Mouse (Mus musculus) gastrocnemius, adult 2 months (tissue): ENCODE measurements around the gene Zfp809. TPM values are rescaled to one million over a fixed set of nuclear protein-coding genes. Genes with fewer than 3 reads are reported as not detected.
"Not testable (repeated sequence)": the region's sequence is repeated elsewhere in the genome, so short reads cannot be mapped to it uniquely, and the experiment has no call there.

Experiments used
- DNase-seq: peaks from one replicate; pipeline ENCODE4 v3.0.0; 2022
- H3K27ac ChIP-seq: fragments of 200-600 bp; 2 replicates; pipeline ENCODE4 v1.8.1; 2022; ENCODE audit warnings: mild to moderate bottlenecking
- H3K4me3 ChIP-seq: fragments of 200-600 bp; 2 replicates; pipeline ENCODE4 v1.8.1; 2022; ENCODE audit warnings: mild to moderate bottlenecking, moderate library complexity
- CTCF ChIP-seq: fragments of 200-600 bp; IDR thresholded peaks from 2 replicates; pipeline ENCODE4 v1.8.1; 2022; ENCODE audit warnings: antibody characterized with exemption, mild to moderate bottlenecking, moderate library complexity
- intact Hi-C: fragments of 180-260 bp; cut with DNase I; formaldehyde crosslinking; loops from one replicate; pipeline ENCODE4 v1.15.1; 2025
- long read RNA-seq, 2 experiments: library from polyadenylated mRNA; stranded (forward); transcript quantifications; one replicate each; pipeline ENCODE4 v2.0.0; 2021
- total RNA-seq, 2 experiments: library from RNA; stranded (reverse); gene quantifications; 2 replicates each; pipeline ENCODE4 v1.2.3; 2021

Gene Zfp809
- total RNA-seq: 1 to 10 TPM; 7.0 to 7.2 TPM
- long read RNA-seq, experiment 1: 0 reads
- long read RNA-seq, experiment 2, partial matches to known transcripts: 0 of 2 reads
- long read RNA-seq, experiment 2, other reads (novel, unspliced or antisense): 1 of 2 reads

- intact Hi-C loops: loop anchor here (5.0 to 10.0 kb wide), 3 partner anchors 68 to 189 kb away; partner anchors contain the start of genes 9530077C05Rik and Pigyl
- Histone ChIP-seq H3K27ac (peak within 1 kb of the TSS; percentile 94), H3K4me3 (peak within 1 kb of the TSS; percentile 94)
- TF ChIP-seq CTCF: peak; percentile 72
- peak; percentile 99 for DNase-seq
These were observed at the start of gene Zfp809 for GRCm38 (mm10) chr9:22225581-22226388. Gene Zfp809 (plus strand): TSS chr9:22225714.

- Histone ChIP-seq H3K27ac (no peak within 1 kb of the TSS), H3K4me3 (peak within 1 kb of the TSS; percentile 64)
- no peak for TF ChIP-seq CTCF
- intact Hi-C loops: no loop called here
- DNase-seq: peak; percentile 56
These were observed 37.4 kb upstream of the Zfp809 start, which contains the start of gene Zfp872 for GRCm38 (mm10) chr9:22188025-22188611. Gene Zfp872 (plus strand): TSS chr9:22188090.

GRCm38 (mm10) chr9:22196412-22196811 lies 29.1 kb upstream of the Zfp809 start:
- DNase-seq: no peak
- intact Hi-C loops: no loop called here
- no peak overlapping the region for H3K27ac ChIP-seq
- no peak for TF ChIP-seq CTCF
- H3K4me3 ChIP-seq: no peak overlapping the region

GRCm38 (mm10) chr9:22213785-22214194 lies 11.7 kb upstream of the Zfp809 start:
- no peak for TF ChIP-seq CTCF
- intact Hi-C loops: no loop called here
- Histone ChIP-seq H3K27ac (no peak overlapping the region), H3K4me3 (no peak overlapping the region)
- DNase-seq: no peak

- TF ChIP-seq CTCF: no peak
- Histone ChIP-seq H3K4me3 (no peak overlapping the region), H3K27ac (no peak overlapping the region)
- intact Hi-C loops: no loop called here
- DNase-seq: no peak
These were observed 11.0 kb upstream of the Zfp809 start for GRCm38 (mm10) chr9:22214549-22214948.

GRCm38 (mm10) chr9:22216705-22217104 lies 8.8 kb upstream of the Zfp809 start:
- no peak overlapping the region for H3K4me3 ChIP-seq
- DNase-seq: no peak
- H3K27ac ChIP-seq: no peak overlapping the region
- intact Hi-C loops: no loop called here
- no peak for TF ChIP-seq CTCF

- no peak for TF ChIP-seq CTCF
- Histone ChIP-seq H3K4me3 (no peak overlapping the region), H3K27ac (no peak overlapping the region)
- DNase-seq: no peak
- intact Hi-C loops: no loop called here
These were observed 7.5 kb upstream of the Zfp809 start for GRCm38 (mm10) chr9:22217858-22218493.

- intact Hi-C loops: loop anchor here (10.0 kb wide), 1 partner anchor 191 kb away; the partner anchor contains the start of gene 9530077C05Rik
- no peak for TF ChIP-seq CTCF
These were observed 1.4 kb upstream of the Zfp809 start for GRCm38 (mm10) chr9:22224066-22224465.

GRCm38 (mm10) chr9:22224536-22225503 lies 694 bp upstream of the Zfp809 start:
- TF ChIP-seq CTCF: 0 out of 2 replicates have a peak, but pooled peaks have one; percentile 10
- H3K27ac ChIP-seq: peak overlapping the region; percentile 94
- H3K4me3 ChIP-seq: peak overlapping the region; percentile 94
- intact Hi-C loops: loop anchor here (5.0 to 10.0 kb wide), 3 partner anchors 68 to 190 kb away; partner anchors contain the start of genes 9530077C05Rik and Pigyl
- DNase-seq: peak; percentile 18

More at GRCm38 (mm10) chr9:22224066-22224465, 1.4 kb upstream of the Zfp809 start:
- no peak overlapping the region for H3K4me3 ChIP-seq
- DNase-seq: no peak
- H3K27ac ChIP-seq: no peak overlapping the region

GRCm38 (mm10) chr9:22226389-22226673 lies 817 bp downstream of the Zfp809 start:
- not testable (repeated sequence) for DNase-seq
- Histone ChIP-seq H3K27ac (peak overlapping the region; percentile 94), H3K4me3 (peak overlapping the region; percentile 94)
- peak; percentile 16; the same call in 1 of the 2 replicates for TF ChIP-seq CTCF
- intact Hi-C loops: loop anchor here (5.0 to 10.0 kb wide), 3 partner anchors 69 to 188 kb away; partner anchors contain the start of genes 9530077C05Rik and Pigyl

- Histone ChIP-seq H3K27ac (peak overlapping the region; percentile 94), H3K4me3 (peak overlapping the region; percentile 94)
- TF ChIP-seq CTCF: no peak
- intact Hi-C loops: loop anchor here (5.0 to 10.0 kb wide), 3 partner anchors 70 to 188 kb away; partner anchors contain the start of genes 9530077C05Rik and Pigyl
- DNase-seq: peak; percentile 33
These were observed 1.3 kb downstream of the Zfp809 start for GRCm38 (mm10) chr9:22226846-22227245.
